Mouse (Mus musculus) lung, adult 10 weeks (tissue): Measurements from ENCODE around the gene Ydjc. TPM values are rescaled to one million over a fixed set of nuclear protein-coding genes. Genes with fewer than 3 reads are reported as not detected.

Source experiments
- polyA plus RNA-seq: library from polyadenylated mRNA; stranded (reverse); fragments of 350-450 nt; fragmentation: Illumina TruSeq; extraction: RNeasy Lipid Tissue Mini Kit (QIAGEN cat#74804); gene quantifications from one replicate; pipeline ENCODE4 v1.2.3, GENCODE M21; 2014; ENCODE audit warnings: low read depth, low replicate concordance; ENCODE audit not compliant: insufficient read depth

Gene Ydjc
- 1.2 TPM for polyA plus RNA-seq

GRCm38 (mm10) chr16:17144339-17144738, at the start of gene Ydjc:
TSS of gene Ydjc (plus strand) at chr16:17144621.

DNA sequence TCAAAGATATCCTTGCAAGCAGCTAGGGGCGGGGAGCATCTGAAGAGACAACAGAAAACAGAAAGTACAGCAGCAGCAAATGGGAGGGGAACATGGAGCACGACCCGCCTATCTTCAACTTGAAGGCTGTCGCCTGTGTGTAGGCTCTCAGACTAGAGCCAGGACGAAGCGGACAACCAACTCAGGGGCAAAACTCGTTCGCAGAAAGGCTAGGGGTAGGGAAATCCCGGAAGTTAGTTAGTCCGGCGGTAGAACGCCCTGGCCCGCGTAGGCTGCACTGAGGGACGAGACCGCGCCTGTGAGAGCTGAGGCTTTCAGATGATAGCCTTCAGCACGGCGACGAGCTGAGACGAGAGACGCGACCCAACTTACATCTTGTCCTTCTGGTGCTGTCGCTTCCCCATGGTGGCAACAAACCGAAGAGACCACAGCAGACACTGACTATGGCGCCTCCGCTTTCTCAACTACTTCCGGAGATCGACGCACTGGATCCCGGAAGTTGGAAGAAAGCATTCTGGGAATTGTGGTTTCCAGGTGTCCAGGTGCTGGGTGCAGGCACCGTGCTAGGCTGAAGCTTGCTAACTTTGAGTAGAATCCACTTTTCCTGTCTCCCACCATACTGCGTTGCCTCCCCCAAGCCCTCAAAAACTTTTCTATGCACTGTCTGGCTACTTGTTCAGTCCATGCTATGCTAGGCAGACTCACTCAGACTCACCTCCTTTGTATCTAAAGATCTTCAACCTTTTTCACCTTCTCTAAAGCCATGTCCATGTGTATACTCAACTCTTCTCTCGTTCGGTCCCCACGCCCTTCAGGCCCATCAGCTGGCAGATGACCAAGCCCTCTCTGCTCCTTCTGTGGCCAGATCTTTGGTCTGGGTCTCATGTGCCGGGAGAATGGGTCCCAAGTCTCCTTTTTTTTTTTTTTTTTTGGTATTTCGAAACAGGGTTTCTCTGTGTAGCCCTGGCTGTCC, 33.4 kb upstream of the Ydjc start, which contains the start of gene Ppil2:
TSS of gene Ppil2 (minus strand) at position 487 of the 973 bp plus-strand sequence.

DNA sequence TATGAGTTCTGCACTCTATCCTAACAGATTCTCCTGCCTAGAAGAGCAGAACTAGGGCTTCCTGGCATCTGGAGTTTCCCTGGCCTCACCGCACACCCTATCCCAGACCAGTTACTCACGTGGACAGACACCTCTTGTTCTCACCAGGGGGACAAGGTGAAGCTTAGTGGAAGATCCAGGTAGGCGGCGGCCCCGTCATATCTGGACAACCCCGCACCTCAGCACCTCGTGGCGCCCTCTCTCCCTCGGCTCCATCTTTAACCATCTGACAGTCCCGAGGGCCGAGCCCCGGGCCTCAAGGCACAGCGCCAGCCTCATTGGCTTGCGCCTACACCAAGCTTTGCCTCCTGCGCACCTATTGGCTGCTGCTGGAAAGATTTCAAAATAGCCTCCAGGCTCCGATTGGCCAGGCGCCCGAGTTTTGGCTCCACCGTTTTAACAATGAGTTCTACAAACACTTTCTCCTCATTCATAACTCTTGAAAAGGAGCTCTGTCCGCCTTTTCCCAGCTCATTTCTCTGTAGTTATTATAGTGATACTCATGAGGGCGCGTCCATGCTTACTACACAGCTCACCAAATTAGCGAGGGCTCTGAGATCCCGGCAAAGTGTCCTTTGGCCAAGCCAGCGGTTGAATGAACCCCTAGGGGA, 19.4 kb upstream of the Ydjc start, which contains the start of gene 2610318N02Rik:
TSS of gene 2610318N02Rik (minus strand) at position 297 of the 650 bp plus-strand sequence.

DNA sequence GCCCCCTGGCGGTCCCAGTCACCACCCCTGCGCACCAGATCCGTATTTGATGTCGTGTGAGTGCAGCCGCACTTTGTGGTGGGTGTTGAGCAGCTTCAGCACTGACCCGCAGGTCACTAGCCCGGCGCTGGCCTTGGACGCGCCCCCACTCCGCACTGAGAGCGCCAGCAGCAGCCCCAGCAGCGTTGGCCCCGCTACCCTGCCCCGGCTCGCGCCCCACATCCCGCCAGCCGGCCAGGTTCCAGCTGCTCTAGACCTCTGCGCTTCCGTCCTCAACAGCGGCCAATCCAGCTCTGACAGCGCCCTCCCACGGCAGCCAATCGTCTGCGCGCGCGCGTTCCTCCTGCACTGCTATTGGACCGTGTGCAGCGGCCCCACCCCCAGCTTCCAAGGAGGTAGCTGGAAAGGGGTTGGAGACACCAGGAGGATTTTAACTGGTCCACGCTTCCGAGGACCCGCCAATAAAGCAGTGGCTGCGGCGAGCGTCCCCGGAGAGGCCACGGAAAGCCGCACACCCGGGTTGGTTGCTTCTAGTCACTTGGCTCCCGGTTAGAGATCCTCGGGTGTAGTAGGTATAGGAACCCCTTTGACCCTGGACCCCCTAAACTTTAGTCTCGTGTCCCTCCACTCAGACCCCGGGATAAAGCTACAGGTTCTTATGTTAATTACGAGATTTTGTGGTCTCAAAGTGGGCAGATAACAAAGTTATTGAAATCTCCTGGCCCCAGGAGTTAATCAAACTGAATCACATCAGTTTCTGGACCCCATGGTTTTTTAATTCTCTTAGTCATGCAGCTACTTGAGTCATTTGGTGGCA, 12.1 kb upstream of the Ydjc start, which contains the start of gene Sdf2l1:
TSS of gene Sdf2l1 (minus strand) at position 295 of the 817 bp plus-strand sequence.

GRCm38 (mm10) chr16:17146772-17147235, 2.4 kb downstream of the Ydjc start, which contains the start of gene Ccdc116:
TSS of gene Ccdc116 (minus strand) at chr16:17147229.

DNA sequence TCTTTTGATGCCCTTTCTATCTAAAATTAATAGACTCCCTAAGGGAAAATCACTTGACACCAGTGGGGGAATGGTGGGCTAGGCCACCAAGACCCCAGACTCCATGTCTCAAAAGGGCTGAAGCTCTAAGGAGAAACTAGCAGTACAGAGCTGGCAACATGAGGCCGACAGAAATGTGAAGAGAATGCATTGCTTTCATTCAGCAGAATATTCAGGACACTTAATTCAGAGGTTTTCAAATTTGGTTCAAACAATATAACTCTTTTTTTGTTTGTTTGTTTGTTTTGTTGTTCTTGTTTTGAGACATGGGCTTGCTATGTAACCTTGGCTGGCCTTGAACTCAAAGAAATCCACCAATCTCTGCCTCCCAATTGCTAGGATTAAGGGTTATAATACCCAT, 58.1 kb downstream of the Ydjc start, which contains the start of gene Ube2l3:
TSS of gene Ube2l3 (minus strand) at position 101 of the 400 bp plus-strand sequence.

DNA sequence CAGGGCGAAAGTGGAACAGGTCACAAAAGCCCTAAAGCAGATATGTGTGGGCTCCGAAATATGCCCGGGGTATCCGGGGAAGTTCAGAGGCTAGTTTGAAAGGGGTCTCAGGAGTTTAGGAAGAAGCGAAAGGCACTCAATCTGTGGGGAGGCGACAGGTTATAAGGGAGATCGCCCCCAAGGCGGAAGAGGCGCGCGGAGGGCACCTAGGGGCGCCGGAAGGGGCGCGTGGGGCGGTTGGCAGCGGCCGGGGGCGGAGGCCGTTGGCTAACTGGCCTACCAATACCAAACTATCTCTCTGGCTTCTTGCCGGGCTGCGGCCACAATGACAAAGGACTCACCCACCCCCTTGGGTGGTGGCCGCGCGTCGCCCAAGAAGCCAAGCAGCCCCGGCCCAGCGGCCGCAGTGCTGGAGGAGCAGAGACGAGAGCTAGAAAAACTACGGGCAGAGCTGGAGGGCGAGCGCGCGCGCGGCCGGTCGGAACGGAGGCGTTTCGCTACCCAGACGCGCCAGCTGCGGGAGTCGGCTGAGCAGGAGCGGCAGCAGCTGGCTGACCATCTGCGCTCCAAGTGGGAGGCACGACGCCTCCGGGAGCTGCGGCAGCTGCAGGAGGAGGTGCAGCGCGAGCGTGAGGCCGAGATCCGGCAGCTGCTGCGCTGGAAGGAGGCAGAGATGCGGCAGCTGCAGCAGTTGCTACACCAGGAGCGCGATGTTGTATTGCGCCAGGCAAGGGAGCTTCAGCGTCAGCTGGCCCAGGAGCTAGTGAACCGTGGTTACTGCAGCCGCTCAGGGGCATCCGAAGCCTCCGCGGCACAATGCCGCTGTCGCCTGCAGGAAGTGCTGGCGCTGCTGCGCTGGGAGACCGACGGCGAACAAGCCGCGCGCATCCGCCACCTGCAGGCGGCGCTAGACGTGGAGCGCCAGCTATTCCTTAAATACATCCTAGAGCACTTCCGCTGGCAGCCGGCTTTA, 64.3 kb downstream of the Ydjc start, which contains the start of gene Rimbp3:
TSS of gene Rimbp3 (plus strand) at position 215 of the 973 bp plus-strand sequence.

Other genes starting within 250 kb of the Ydjc start
- gene Ppm1f, start 248.2 kb upstream of the Ydjc start, polyA plus RNA-seq, result 31.5 TPM
- gene Mapk1, start 161.2 kb upstream of the Ydjc start, polyA plus RNA-seq, result 47.7 TPM
- gene Ypel1, start 74.9 kb upstream of the Ydjc start, polyA plus RNA-seq, result 2.1 TPM
- gene Ppil2, start 33.4 kb upstream of the Ydjc start, polyA plus RNA-seq, result 38.8 TPM
- gene 2610318N02Rik, start 19.5 kb upstream of the Ydjc start, polyA plus RNA-seq, result 0.53 TPM
- gene Sdf2l1, start 12.2 kb upstream of the Ydjc start, polyA plus RNA-seq, result 37.1 TPM
- gene Ccdc116, start 2.6 kb downstream of the Ydjc start, polyA plus RNA-seq, result 0.15 TPM
- 95.1 TPM for gene Ube2l3, start 58.0 kb downstream of the Ydjc start, polyA plus RNA-seq
- not detected for gene Rimbp3, start 64.0 kb downstream of the Ydjc start, polyA plus RNA-seq
- gene Hic2, start 89.0 kb downstream of the Ydjc start, polyA plus RNA-seq, result 0.52 TPM
- 3.7 TPM for gene Tmem191c, start 131.5 kb downstream of the Ydjc start, polyA plus RNA-seq
- gene Serpind1, start 186.8 kb downstream of the Ydjc start, polyA plus RNA-seq, result 1.6 TPM